Mouse (Mus musculus) gastrocnemius, postnatal 25 days (tissue): Measurements from ENCODE around the gene Rhox3f. TPM values are rescaled to one million over a fixed set of nuclear protein-coding genes. Genes with fewer than 3 reads are reported as not detected.
"Not testable (repeated sequence)": the region's sequence is repeated elsewhere in the genome, so short reads cannot be mapped to it uniquely, and the experiment has no call there.

ENCODE experiments used
- DNase-seq: peaks from one replicate; pipeline ENCODE4 v3.0.0; 2022
- long read RNA-seq, 2 experiments: library from polyadenylated mRNA; stranded (forward); transcript quantifications; one replicate each; pipeline ENCODE4 v2.0.0; 2021
- total RNA-seq, 2 experiments: library from RNA; stranded (reverse); gene quantifications; 1 replicate in 1 of 2; 2 replicates in 1 of 2; pipeline ENCODE4 v1.2.3; 2021

The Rhox3f gene
- not detected for total RNA-seq
- long read RNA-seq, experiment 1: 0 reads
- long read RNA-seq, experiment 2: 0 reads

DNA sequence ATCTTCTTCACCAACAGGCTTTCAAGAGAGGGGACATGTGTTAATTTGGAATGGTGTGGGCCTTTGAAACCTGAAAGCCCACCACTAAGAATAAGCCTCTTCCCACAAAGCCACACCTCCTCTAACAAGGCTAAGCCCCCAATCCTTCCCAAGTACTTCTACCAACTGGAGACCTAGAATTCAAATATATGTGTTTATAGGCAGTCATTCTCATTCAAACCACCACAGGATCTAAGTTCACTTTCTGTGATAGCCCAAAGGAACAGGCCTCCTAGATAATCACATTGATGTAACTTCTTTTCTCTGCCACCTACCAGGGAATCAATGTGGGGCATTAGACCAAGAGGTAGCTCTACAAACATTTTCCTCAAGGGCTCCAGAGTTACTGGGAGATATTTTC is at the start of gene Rhox3f:
Rhox3f (plus strand) TSS at position 301 of the 400 bp plus-strand sequence.
- not testable (repeated sequence) for DNase-seq

DNA sequence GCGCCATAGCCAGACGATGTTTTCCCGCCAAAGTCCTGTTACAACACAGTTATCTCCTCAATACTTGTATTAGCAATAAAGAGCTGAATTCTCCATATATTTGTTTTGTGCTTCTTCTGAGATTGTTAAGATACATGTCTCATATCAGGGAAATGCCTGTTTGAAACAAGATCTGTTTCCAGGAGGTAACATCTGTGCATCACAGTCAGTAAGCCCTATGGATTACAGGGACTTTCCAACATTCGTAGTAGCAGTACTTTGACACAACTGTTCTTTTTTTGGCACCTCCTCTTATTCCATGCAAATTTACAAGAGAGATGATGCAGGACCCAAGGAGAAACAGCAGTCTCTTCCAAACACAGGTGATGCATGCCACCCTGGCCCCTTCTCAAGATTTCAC is 39.1 kb upstream of the Rhox3f start, which contains the start of gene Rhox3e:
Rhox3e (plus strand) TSS at position 301 of the 400 bp plus-strand sequence.
- DNase-seq: not testable (repeated sequence)

DNA sequence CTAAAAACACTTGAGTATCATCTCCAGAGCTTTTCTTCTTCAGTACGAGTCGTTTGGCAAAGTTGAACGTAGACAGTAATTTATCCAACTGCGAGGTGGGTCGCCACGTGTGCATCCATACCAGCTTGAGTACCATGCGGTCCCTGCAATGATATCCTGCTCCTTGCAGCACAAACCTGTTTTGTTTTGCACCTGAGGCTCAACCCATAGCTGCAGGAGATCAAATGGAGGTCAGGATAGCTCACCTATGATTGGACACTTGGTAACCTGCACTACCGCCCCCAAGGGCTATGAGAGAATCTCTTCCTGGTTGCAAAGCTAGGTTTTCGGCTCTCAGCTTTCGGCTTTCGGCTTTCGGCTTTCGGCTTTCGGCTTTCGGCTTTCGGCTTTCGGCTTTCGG is 23.7 kb upstream of the Rhox3f start, which contains the start of gene Rhox4e:
Rhox4e (plus strand) TSS at position 301 of the 400 bp plus-strand sequence.
- not testable (repeated sequence) for DNase-seq

DNA sequence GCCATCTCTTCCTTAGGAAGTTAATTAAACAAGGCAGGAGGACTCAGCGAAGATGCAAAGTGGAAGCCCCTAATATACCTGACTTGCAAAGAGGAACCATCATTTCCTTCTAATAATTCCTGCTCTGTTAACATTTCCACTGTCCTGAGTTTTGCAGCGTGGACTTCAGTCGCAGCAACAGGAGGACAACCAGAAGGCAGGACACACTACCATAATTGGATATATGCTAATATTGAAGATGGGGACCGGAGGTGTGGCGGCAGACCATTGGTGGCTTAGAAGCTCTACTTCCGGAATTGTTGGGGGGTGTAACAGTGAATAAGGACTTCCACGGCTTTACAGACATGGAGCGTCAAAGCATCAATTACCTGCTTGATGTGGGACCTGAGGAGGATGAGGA is 9.7 kb upstream of the Rhox3f start, which contains the start of gene Rhox2f:
Rhox2f (plus strand) TSS at position 301 of the 400 bp plus-strand sequence.
- not testable (repeated sequence) for DNase-seq

DNA sequence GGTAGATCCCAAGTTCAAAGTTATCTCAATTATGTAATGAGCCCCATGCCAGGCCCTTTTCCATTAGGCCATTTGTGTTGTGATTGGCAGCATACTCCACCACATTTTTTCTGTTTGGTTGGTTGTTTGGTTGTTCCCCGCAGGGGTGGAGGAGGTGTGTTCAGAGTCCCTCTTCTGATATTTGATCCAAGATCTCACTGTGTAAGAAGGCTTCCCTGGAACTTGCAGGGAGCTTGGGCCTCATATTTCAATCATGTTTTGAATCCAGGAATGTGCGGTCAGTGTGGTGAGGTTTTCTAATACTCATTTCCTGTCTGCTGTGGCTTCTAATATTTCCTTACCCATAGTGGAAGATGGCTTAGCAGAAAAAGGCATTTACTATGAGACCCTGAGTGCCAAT is 8.2 kb upstream of the Rhox3f start:
- DNase-seq: not testable (repeated sequence)

DNA sequence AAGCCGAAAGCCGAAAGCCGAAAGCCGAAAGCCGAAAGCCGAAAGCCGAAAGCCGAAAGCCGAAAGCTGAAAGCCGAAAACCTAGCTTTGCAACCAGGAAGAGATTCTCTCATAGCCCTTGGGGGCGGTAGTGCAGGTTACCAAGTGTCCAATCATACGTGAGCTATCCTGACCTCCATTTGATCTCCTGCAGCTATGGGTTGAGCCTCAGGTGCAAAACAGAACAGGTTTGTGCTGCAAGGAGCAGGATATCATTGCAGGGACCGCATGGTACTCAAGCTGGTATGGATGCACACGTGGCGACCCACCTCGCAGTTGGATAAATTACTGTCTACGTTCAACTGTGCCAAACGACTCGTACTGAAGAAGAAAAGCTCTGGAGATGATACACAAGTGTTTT is 26.8 kb downstream of the Rhox3f start, which contains the start of gene Rhox4f:
Rhox4f (minus strand) TSS at position 101 of the 400 bp plus-strand sequence.
- not testable (repeated sequence) for DNase-seq

DNA sequence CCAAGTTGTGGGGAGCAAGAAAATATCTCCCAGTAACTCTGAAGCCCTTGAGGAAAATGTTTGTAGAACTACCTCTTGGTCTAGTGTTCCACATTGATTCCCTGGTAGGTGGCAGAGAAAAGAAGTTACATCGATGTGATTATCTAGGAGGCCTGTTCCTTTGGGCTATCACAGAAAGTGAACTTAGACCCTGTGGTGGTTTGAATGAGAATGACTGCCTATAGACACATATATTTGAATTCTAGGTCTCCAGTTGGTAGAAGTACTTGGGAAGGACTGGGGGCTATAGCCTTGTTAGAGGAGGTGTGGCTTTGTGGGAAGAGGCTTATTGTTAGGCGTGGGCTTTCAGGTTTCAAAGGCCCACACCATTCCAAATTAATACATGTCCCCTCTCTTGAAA is 47.7 kb downstream of the Rhox3f start, which contains the start of gene Rhox3g:
Rhox3g (minus strand) TSS at position 101 of the 400 bp plus-strand sequence.
- not testable (repeated sequence) for DNase-seq

Other genes starting within 250 kb of the Rhox3f start
- not detected for gene Rhox3a2, start 201.0 kb upstream of the Rhox3f start, total RNA-seq
- gene Rhox4a2, start 190.1 kb upstream of the Rhox3f start, total RNA-seq: not detected
- gene Rhox2b, start 168.9 kb upstream of the Rhox3f start, total RNA-seq: not detected
- gene Rhox4b, start 148.5 kb upstream of the Rhox3f start, total RNA-seq: not detected
- not detected for gene Rhox2c, start 127.3 kb upstream of the Rhox3f start, total RNA-seq
- gene Rhox3c, start 122.4 kb upstream of the Rhox3f start, total RNA-seq: not detected
- gene Rhox4c, start 100.7 kb upstream of the Rhox3f start, total RNA-seq: not detected
- gene Rhox2d, start 87.6 kb upstream of the Rhox3f start, total RNA-seq: not detected
- gene Rhox4d, start 66.6 kb upstream of the Rhox3f start, total RNA-seq: not detected
- gene Rhox2e, start 50.5 kb upstream of the Rhox3f start, total RNA-seq: not detected
- not detected for gene Rhox3e, start 39.0 kb upstream of the Rhox3f start, total RNA-seq
- not detected for gene Rhox4e, start 23.6 kb upstream of the Rhox3f start, total RNA-seq
- not detected for gene Rhox2f, start 9.6 kb upstream of the Rhox3f start, total RNA-seq
- gene Rhox4f, start 26.7 kb downstream of the Rhox3f start, total RNA-seq: not detected
- gene Rhox3g, start 47.6 kb downstream of the Rhox3f start, total RNA-seq: not detected
- gene Rhox2g, start 62.5 kb downstream of the Rhox3f start, total RNA-seq: not detected
- gene Rhox4g, start 70.3 kb downstream of the Rhox3f start, total RNA-seq: not detected
- not detected for gene Rhox3h, start 87.8 kb downstream of the Rhox3f start, total RNA-seq
- gene Rhox2h, start 92.3 kb downstream of the Rhox3f start, total RNA-seq: not detected
- gene Rhox5, start 223.8 kb downstream of the Rhox3f start, total RNA-seq: not detected
- gene Rhox6, start 245.9 kb downstream of the Rhox3f start, total RNA-seq: not detected